Mouse (Mus musculus) T-helper 1 cell (primary cell): Measurements from ENCODE around the gene Olfr911-ps1.

Source experiments
- in situ Hi-C: fragments of 300-600 bp; cut with MboI, MseI; formaldehyde crosslinking; loops from one replicate; pipeline ENCODE4 v1.15.1; 2025; ENCODE audit warnings: high pct_unique_total_duplicates

The Olfr911-ps1 gene

GRCm38 (mm10) chr9:38521280-38521679 lies at the start of gene Olfr911-ps1:
Gene Olfr911-ps1, plus strand, starts transcription at chr9:38521580.
- in situ Hi-C loops = no loop called here

DNA sequence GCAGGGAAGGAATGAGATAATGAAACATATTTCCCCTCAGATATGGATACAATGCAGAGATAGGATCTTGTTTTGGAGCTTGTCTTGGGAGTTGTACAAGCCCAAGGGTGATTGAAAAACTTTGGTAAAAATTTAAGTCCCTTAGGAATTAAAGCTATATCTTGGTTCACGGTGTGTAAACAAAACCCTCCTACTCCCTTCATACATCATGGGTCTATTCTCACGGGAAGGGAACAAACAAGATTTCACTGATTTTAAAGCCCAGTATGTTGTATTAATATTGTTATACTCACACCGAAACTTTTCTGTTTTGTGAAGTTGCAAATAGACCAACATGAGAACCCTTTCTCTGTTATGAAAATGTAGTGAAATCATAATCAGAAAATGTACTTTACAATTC lies 34.6 kb upstream of the Olfr911-ps1 start, which contains the start of gene Olfr906:
Olfr906 (plus strand) TSS at position 301 of the 400 bp plus-strand sequence.
- in situ Hi-C loops = no loop called here

GRCm38 (mm10) chr9:38495501-38495900 lies 25.9 kb upstream of the Olfr911-ps1 start, which contains the start of gene Olfr907:
Gene Olfr907, plus strand, starts transcription at chr9:38495801.
- in situ Hi-C loops = no loop called here

GRCm38 (mm10) chr9:38512353-38512752 lies 9.0 kb upstream of the Olfr911-ps1 start:
- in situ Hi-C loops = no loop called here

GRCm38 (mm10) chr9:38537549-38537948 lies 16.2 kb downstream of the Olfr911-ps1 start, which contains the start of gene Olfr910:
Gene Olfr910, plus strand, starts transcription at chr9:38537849.
- in situ Hi-C loops = no loop called here
